Mouse (Mus musculus) limb, embryonic 10.5 days (tissue): ENCODE results near the gene Ch25h. TPM values are rescaled to one million over a fixed set of nuclear protein-coding genes. Genes with fewer than 3 reads are reported as not detected.

Experiments used
- DNase-seq: peaks from one replicate; pipeline ENCODE4 v3.0.0-alpha.2; 2017; ENCODE audit warnings: low spot score
- H3K27ac ChIP-seq: fragments of 300-500 bp; sonication (generic); 2 replicates; pipeline ENCODE4 v1.5.1; 2016; ENCODE audit warnings: mild to moderate bottlenecking
- H3K27me3 ChIP-seq: fragments of 300-500 bp; sonication (generic); 2 replicates; pipeline ENCODE4 v1.6.1; 2016; ENCODE audit warnings: low read depth, mild to moderate bottlenecking; ENCODE audit not compliant: poor library complexity, severe bottlenecking
- H3K36me3 ChIP-seq: fragments of 300-500 bp; sonication (generic); 2 replicates; pipeline ENCODE4 v1.6.1; 2016; ENCODE audit warnings: mild to moderate bottlenecking, moderate library complexity
- H3K4me1 ChIP-seq: fragments of 300-500 bp; sonication (generic); 2 replicates; pipeline ENCODE4 v1.6.1; 2016
- H3K4me3 ChIP-seq: fragments of 300-500 bp; sonication (generic); 2 replicates; pipeline ENCODE4 v1.5.1; 2016; ENCODE audit warnings: mild to moderate bottlenecking, moderate library complexity
- H3K9me3 ChIP-seq: fragments of 300-500 bp; sonication (generic); replicated peaks from 2 replicates; pipeline ENCODE4 v1.6.1; 2016; ENCODE audit warnings: mild to moderate bottlenecking
- WGBS: fragments of 180-500 bp; shearing (Covaris S2); methylation state at CpG from one replicate; pipeline ENCODE4 v1.1.7; 2016; 5-methylcytosine and 5-hydroxymethylcytosine counted together
- polyA plus RNA-seq: library from polyadenylated mRNA; unstranded; fragments of >200 nt; fragmentation: Nextera tagmentation; extraction: Ambion mirVana; gene quantifications from 2 replicates; pipeline ENCODE4 v1.2.1, GENCODE M21; 2016

The Ch25h gene
- polyA plus RNA-seq, 1 experiment from 2014 or later, result 1.2 TPM

- 53% methylated on average over 1 of the region's 1 CpGs for WGBS
- H3K4me1 ChIP-seq, result peaks cover 5% of the 10 kb centered on the region
- no peak overlapping the region for H3K27ac ChIP-seq
- no peaks in the 10 kb centered on the region for H3K27me3 ChIP-seq
- H3K9me3 ChIP-seq, result no peaks in the 10 kb centered on the region
- H3K36me3 ChIP-seq, result no peaks in the 10 kb centered on the region
- no peak overlapping the region for H3K4me3 ChIP-seq
- DNase-seq, result no peak
These were observed 24.1 kb downstream of the Ch25h start for GRCm38 (mm10) chr19:34450784-34451370.

- Histone ChIP-seq H3K27me3 (no peaks in the 10 kb centered on the region), H3K27ac (no peak overlapping the region), H3K36me3 (no peaks in the 10 kb centered on the region), H3K9me3 (no peaks in the 10 kb centered on the region), H3K4me3 (no peak overlapping the region), H3K4me1 (peaks cover 11% of the 10 kb centered on the region)
- DNase-seq, result no peak
- WGBS, result 93% methylated on average over 1 of the region's 1 CpGs
These were observed 26.1 kb downstream of the Ch25h start for GRCm38 (mm10) chr19:34448851-34449250.

GRCm38 (mm10) chr19:34445410-34446012 is 29.5 kb downstream of the Ch25h start:
- Histone ChIP-seq H3K27me3 (no peaks in the 10 kb centered on the region), H3K9me3 (no peaks in the 10 kb centered on the region), H3K4me3 (no peak overlapping the region), H3K36me3 (no peaks in the 10 kb centered on the region), H3K4me1 (peaks cover 11% of the 10 kb centered on the region), H3K27ac (no peak overlapping the region)
- 42% methylated on average over 4 of the region's 4 CpGs for WGBS
- DNase-seq, result no peak

GRCm38 (mm10) chr19:34444785-34445184 is 30.2 kb downstream of the Ch25h start:
- no peak overlapping the region for H3K27ac ChIP-seq
- H3K9me3 ChIP-seq, result no peaks in the 10 kb centered on the region
- H3K4me3 ChIP-seq, result no peak overlapping the region
- H3K27me3 ChIP-seq, result no peaks in the 10 kb centered on the region
- peaks cover 11% of the 10 kb centered on the region for H3K4me1 ChIP-seq
- DNase-seq, result no peak
- no peaks in the 10 kb centered on the region for H3K36me3 ChIP-seq
- 82% methylated on average over 3 of the region's 3 CpGs for WGBS

GRCm38 (mm10) chr19:34441979-34442378 is 33.0 kb downstream of the Ch25h start:
- 84% methylated on average over 2 of the region's 2 CpGs for WGBS
- no peak overlapping the region for H3K27ac ChIP-seq
- no peaks in the 10 kb centered on the region for H3K27me3 ChIP-seq
- H3K4me3 ChIP-seq, result no peak overlapping the region
- DNase-seq, result no peak
- no peaks in the 10 kb centered on the region for H3K9me3 ChIP-seq
- H3K36me3 ChIP-seq, result no peaks in the 10 kb centered on the region
- H3K4me1 ChIP-seq, result peaks cover 8% of the 10 kb centered on the region

GRCm38 (mm10) chr19:34435197-34435611 is 39.8 kb downstream of the Ch25h start:
- no peak overlapping the region for H3K27ac ChIP-seq
- WGBS, result 70% methylated on average over 5 of the region's 5 CpGs

GRCm38 (mm10) chr19:34431314-34431713 is 43.6 kb downstream of the Ch25h start:
- Histone ChIP-seq H3K27me3 (no peaks in the 10 kb centered on the region), H3K36me3 (no peaks in the 10 kb centered on the region), H3K9me3 (no peaks in the 10 kb centered on the region), H3K27ac (no peak overlapping the region), H3K4me1 (no peaks in the 10 kb centered on the region), H3K4me3 (no peak overlapping the region)
- no peak for DNase-seq
- WGBS, result 89% methylated on average over 3 of the region's 3 CpGs

More at GRCm38 (mm10) chr19:34435197-34435611, 39.8 kb downstream of the Ch25h start:
- Histone ChIP-seq H3K4me3 (no peak overlapping the region), H3K36me3 (no peaks in the 10 kb centered on the region), H3K4me1 (no peaks in the 10 kb centered on the region), H3K9me3 (no peaks in the 10 kb centered on the region), H3K27me3 (no peaks in the 10 kb centered on the region)
- peak; percentile 40 for DNase-seq

GRCm38 (mm10) chr19:34423783-34424335 is 51.1 kb downstream of the Ch25h start:
- no peak for DNase-seq
- 88% methylated on average over 4 of the region's 4 CpGs for WGBS
- H3K27ac ChIP-seq, result no peak overlapping the region
- H3K9me3 ChIP-seq, result no peaks in the 10 kb centered on the region
- no peaks in the 10 kb centered on the region for H3K4me1 ChIP-seq
- no peaks in the 10 kb centered on the region for H3K27me3 ChIP-seq
- H3K36me3 ChIP-seq, result no peaks in the 10 kb centered on the region
- H3K4me3 ChIP-seq, result no peak overlapping the region

Other genes starting within 250 kb of the Ch25h start
- 12.0 and 19.9 TPM in 2 replicates for gene Acta2, start 219.6 kb downstream of the Ch25h start, polyA plus RNA-seq
- gene Fas, start 184.5 kb downstream of the Ch25h start, polyA plus RNA-seq, result 0.53 and 0.94 TPM in 2 replicates
- gene Lipa, start 52.3 kb upstream of the Ch25h start, polyA plus RNA-seq, result 18.8 and 20.9 TPM in 2 replicates
- gene Ifit2, start 75.5 kb upstream of the Ch25h start, polyA plus RNA-seq, result 4.5 and 6.0 TPM in 2 replicates
- gene Ifit3, start 108.4 kb upstream of the Ch25h start, polyA plus RNA-seq, result 0.28 TPM in 1 of 2 replicates, not detected in the other
- gene Ifit1bl1, start 126.8 kb upstream of the Ch25h start, polyA plus RNA-seq, result not detected in 2 replicates
- 0.23 TPM in 1 of 2 replicates, not detected in the other for gene Ifit3b, start 132.8 kb upstream of the Ch25h start, polyA plus RNA-seq
- not detected in 2 replicates for gene Ifit1bl2, start 165.6 kb upstream of the Ch25h start, polyA plus RNA-seq
- not detected in 2 replicates for gene Ifit1, start 165.7 kb upstream of the Ch25h start, polyA plus RNA-seq